Mouse (Mus musculus): Measurements from ENCODE around the gene Wfdc17. TPM values are rescaled to one million over a fixed set of nuclear protein-coding genes. Genes with fewer than 3 reads are reported as not detected.

Gene Wfdc17
- total RNA-seq (2015) (3.0 and 6.0 TPM in 2 replicates), total RNA-seq (2017) (1.7 TPM in 1 of 2 replicates, not detected in the other)

DNA sequence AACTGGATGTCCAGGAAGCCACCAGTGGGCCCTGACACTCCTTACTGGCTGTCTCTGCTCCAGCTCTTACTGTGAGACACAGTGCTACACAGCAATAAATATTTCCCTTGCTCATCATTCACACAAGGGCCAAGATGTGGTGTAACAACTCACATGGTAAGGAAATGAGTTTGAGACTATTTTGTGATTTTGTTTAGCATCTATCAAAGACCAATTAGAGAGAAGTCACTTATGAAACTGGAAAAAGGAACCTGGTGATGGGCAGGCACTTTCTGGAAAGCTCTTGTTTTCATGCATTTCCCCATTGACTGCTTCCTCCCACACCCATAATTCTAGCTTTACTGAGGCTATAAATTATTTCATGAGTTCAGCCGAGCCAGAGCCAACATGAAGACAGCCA lies at the start of gene Wfdc17:
Wfdc17 (plus strand) TSS at position 287 of the 400 bp plus-strand sequence.
- ATAC-seq (replicated peaks; ENCODE audit: poor library complexity): peak; percentile 50

DNA sequence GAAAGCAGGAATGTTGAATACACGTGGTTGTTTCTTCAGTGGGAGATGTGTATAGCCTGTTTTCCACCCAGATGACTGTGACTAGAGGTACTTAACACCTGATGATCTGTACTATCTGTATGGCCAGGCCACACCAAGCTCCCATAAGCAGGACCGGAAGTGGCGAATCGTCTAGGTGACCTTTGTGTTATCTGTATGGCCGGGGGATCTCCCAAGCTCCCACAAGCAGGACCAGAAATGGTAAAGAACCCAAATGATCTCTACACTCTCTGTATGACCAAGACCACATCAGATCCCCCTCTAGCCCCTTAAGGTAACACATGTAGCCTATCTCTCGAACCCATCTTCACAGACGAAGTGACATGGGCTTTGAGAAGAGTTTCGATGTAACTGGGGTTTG lies 49.2 kb upstream of the Wfdc17 start:
- no peak for ATAC-seq (replicated peaks; ENCODE audit: poor library complexity)

DNA sequence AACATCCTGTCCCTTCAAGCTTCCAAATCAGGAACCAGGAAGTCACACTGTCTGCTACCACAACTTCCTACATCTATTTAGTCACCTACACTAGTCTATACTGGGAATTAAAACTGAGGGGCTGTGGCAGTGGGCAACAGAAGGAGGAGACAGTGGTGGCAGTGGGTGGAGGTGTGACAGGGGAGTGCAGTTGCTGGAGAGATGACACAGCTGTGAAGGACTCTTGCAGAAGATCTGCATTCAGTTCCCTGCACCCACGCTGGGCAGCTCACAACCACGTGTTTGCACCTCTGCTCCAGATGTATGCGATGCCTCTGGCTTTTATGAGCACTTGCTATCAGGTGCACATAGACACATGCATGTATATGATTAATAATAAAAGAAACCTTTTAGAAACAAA lies 46.3 kb upstream of the Wfdc17 start:
- no peak for ATAC-seq (replicated peaks; ENCODE audit: poor library complexity)

DNA sequence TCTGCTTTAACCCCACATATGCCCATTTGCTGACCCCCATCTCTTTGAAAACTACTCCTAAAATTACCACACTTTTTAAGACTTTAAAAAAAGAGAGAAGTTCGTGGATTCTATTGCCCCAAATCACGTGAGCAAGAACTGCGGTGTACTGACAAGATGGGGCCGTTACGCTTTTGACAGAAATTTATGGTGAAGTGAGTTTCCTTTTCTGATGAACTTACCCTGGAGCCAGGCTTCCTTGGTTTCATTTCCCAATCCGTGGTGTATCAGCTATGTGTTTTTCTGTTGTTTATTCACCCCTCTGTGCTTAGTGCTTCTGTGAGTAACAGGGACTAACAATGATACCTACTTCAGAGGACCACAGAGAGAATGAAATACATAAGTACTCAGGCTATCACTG lies 45.0 kb upstream of the Wfdc17 start:
- ATAC-seq (replicated peaks; ENCODE audit: poor library complexity): peak; percentile 51

DNA sequence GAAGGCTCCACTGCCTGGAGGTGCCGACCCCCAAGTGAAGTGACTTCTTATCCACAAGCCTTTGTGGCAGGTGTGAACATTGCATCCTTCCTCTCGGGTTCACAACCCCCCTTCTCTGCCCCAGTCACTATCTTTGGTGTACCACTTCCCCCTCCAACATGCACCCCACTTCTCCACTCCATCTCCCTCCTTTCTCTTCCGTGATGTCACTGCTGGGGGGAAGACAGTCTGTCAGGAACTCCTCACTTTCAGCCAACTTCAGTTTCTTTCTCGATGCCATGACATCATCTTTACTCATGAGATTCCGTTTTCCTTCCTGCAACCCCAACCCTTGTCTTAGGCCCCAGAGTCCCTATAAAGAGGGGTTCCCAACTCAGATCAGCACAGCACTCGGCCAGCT lies 41.6 kb upstream of the Wfdc17 start, which contains the start of gene Ccl4:
Ccl4 (plus strand) TSS at position 381 of the 400 bp plus-strand sequence.
- ATAC-seq (replicated peaks; ENCODE audit: poor library complexity): peak; percentile 81

DNA sequence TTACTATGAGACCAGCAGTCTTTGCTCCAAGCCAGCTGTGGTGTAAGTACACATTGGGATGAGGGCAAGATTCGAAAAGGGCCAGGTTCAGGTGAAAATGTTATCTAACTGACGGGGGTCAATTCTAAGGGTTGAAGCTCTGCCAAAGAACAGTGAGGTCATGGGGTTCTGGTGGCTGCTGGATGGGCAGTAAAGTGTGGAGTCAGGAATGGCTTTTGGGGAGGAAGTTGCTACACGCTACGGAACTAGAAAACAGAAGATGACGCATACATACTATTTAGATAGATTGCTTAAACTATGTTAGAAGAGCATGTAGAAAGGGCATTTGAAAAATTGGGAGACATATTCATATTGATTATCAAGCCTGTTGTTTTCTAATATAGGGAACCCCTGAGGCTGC lies 40.3 kb upstream of the Wfdc17 start:
- peak; percentile 68 for ATAC-seq (replicated peaks; ENCODE audit: poor library complexity)

DNA sequence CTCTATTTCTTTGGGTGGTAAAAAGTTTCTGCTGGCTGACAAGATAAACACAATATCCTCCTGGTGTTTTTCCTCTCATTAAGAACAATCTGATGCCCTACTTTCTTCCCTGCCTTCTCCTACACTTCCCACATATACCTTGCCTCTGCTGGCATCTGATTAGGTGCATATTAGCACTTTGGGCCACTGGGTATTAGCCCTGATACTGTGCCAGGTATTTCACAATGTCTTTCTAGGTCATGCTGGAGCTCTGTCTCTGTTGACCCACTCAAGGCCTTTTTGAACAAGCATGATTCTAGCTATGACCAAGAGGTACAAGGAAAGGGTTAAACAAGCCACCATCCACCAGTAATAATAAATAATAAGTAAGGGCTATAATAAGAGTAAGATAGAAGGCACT lies 32.0 kb upstream of the Wfdc17 start:
- no peak for ATAC-seq (replicated peaks; ENCODE audit: poor library complexity)

DNA sequence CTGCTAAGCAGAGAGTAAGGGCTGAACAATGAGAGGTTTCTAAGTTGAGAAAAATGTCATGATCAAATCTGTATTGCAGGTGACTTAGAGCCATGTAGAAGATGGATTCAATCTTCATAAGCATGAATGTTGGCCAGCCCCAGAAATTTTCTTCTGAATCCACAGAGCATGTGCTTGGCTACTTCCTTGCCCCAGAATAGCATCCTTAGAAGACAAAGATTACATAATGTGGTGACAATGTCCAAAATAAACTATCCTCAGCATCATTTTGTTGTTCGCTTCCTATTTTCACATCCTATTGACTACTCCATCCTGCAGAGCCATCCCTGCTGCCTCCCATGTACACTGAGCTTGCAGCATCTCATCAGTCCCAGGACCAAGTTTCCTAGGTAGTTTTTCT lies 28.1 kb upstream of the Wfdc17 start:
- no peak for ATAC-seq (replicated peaks; ENCODE audit: poor library complexity)

DNA sequence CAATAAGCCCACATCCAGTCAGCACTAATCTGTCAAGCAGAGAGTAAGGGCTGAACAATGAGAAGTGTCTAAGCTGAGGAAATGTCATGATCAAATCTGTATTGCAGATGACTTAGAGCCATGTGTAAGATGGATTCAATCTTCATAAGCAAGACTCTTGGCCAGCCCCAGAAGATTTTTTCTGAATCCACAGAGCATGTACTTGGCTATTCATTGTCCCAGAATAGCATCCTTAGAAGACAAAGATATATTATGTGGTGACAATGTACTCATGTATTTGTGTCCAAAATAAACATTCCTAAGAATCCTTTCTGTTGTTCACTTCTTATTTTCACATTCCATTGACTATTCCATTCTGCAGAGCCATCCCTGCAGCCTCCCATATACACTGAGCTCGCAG lies 13.9 kb upstream of the Wfdc17 start:
- ATAC-seq (replicated peaks; ENCODE audit: poor library complexity): no peak

DNA sequence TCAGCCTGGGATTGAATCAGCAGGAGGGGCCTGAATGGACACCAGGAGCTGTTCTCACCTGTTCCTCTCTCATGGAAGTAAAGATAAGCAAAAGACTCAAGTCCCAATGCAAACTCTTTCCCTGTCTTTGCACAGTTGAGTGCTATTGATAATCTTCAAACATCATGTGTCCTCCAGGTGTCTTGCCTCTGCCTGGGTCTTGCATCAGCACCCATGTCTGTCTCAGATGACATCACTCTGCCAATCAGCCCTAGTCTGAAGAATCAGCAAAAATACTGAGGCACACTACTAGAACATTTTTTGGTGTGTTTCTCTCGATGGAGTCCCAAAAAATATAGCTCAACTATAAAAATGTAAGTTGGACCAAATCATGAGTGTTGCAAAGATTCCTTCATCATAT lies 11.8 kb upstream of the Wfdc17 start:
- no peak for ATAC-seq (replicated peaks; ENCODE audit: poor library complexity)

DNA sequence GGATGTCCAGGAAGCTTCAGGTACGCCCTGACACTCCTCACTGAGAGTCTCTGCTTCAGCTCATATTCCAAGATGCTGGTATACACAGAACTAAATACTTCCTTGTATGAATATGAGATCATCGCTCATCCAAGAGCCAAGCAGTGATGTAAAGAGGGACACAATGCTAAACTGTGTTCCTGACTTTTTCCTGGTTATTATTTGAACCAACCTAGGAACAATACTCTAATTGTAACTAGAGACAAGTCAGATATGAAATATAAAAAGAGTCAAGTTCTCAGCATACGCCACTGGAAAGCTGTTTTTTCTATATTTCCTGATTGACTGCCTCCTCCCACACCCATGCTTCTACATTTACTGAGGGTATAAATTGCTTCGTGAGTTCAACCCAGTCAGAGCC lies 4.9 kb downstream of the Wfdc17 start, which contains the start of gene Wfdc18:
Wfdc18 (plus strand) TSS at position 301 of the 400 bp plus-strand sequence.
- ATAC-seq (replicated peaks; ENCODE audit: poor library complexity): no peak

DNA sequence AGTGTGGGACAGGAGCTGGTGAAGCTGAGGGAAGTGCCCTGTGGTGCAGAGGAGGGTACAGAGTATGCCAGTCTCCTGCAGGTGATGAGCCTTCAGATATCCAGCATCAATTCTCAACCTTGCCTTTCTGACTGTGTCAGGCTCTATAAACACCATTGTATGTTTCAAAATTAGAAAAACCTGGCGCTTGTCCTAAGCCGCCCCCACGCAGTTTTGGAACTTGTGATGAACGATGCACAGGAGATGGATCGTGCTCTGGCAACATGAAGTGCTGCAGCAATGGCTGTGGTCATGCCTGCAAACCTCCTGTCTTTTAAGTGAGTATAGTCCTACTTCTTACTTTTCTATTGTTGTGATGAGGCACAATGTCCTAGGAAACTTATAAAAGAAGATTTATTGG lies 5.9 kb downstream of the Wfdc17 start:
- ATAC-seq (replicated peaks; ENCODE audit: poor library complexity): no peak

DNA sequence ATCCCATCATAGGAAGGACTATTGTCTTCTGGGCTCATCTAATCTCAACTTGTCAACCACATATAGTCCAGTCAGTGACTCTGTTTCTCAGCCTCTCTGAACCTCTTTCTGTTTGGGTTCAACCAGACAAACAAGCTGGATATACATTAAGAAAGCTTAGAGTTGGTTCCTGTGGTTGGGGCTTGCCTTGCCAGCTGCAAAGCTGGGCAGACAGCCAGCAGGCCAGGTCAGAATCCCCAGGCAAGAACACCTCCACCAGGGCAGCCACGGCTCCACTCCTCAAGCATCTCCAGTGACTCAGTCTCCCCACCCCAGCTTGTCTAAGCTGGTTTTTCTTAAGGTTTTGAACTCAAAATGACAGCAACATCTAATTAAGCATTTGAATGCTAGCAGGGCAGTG lies 8.9 kb downstream of the Wfdc17 start:
- no peak for ATAC-seq (replicated peaks; ENCODE audit: poor library complexity)

DNA sequence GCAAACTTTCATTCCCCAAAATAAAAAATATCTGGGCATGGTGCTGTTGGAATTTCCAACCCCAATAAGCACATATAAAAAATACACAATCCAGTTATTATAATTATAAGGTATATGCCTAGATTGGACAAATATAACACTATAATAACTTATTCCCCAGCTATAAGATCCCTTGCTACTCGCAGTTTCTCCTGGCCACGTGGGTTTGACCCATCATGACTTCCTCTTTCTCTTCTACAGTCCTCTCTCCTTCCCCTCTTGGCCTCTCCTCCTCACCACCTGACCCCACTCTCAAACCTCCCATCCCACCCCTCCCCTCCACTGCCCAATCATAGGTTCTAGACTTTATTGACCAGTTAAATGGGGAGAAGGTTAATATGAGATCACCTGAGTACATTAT lies 10.1 kb downstream of the Wfdc17 start:
- ATAC-seq (replicated peaks; ENCODE audit: poor library complexity): peak; percentile 48; the same call in 1 of the 2 replicates

DNA sequence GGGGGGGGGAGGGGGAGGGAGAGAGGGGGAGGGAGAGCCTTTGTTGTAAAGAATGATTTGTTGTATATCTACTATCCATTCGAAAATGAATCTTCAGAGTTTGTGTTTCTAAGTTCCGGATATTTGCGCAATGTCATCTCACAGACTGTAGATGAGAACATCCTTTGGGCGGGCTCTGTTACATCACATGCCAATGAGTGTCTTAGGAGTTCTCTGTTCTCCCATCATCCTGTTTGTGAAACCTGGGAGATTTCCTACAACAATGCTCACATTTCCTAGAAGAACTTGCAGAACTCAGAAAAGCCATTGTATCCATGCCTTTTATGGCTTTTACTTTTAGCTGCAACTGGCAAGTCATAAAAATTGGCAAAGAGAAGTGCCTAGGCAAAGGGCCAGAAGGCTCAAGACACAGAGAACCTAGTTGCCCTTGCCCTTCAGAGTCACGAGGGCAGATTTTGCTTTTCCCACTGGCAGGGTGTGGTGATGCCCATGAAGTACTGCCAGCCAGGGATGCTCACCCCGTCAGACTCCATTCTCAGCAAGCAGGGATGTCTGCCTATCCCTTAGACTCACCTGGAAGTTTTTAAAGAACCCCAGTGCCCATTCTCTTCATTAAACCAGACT lies 13.4 kb downstream of the Wfdc17 start:
- ATAC-seq (replicated peaks; ENCODE audit: poor library complexity): 0 out of 2 replicates have a peak, but pooled peaks have one; percentile 20

DNA sequence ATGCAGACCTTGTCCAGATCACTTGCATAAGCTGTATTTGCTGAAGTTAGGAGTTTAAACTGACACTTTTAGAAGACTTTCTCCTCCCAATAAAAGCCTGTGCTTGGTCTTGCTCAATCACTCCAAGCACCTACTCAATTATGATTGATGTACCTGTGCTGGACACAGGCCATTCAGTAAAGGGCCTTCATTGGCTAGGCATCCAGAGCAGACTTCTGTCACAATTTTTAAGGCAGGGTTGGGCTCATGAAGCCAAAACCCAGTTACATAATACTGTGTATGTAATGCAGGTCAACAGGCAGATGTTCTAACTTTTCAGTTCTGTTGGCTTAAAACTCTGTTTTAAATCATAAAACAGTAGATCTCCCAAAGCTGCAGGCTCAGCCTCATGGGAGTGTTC lies 17.0 kb downstream of the Wfdc17 start:
- ATAC-seq (replicated peaks; ENCODE audit: poor library complexity): no peak

DNA sequence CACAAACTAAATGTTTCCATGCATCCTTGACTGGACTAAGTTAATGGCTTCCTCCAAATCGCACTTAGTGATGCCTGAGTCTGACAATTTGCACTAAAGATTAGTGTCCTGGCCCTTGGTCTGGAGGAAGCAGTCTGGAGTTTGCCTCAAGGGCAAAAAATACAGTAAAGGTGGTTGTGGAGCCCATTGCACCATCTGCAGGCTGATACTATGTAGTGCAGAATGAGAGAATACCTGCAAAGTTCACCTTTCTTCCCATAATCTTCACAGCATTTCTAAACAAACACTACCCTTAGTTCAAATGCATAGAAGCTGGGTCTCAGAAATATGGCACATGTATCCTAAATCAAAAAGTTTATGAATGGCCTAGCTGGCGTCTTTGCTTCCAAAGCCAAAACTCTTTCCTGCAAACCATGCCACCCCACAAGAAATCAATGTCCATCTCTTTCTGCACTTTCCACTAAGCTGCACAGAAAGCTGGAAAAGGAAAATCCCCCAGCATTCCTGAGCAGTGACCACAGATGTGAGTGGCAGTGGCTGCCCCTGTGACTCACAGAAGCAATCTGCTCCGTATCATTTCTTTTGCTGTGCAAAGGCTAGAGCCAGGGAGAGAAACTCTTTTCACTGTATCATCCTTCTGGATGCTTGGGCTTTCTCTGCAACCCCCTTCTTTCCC lies 25.1 kb downstream of the Wfdc17 start:
- peak; percentile 55; the same call in 1 of the 2 replicates for ATAC-seq (replicated peaks; ENCODE audit: poor library complexity)

DNA sequence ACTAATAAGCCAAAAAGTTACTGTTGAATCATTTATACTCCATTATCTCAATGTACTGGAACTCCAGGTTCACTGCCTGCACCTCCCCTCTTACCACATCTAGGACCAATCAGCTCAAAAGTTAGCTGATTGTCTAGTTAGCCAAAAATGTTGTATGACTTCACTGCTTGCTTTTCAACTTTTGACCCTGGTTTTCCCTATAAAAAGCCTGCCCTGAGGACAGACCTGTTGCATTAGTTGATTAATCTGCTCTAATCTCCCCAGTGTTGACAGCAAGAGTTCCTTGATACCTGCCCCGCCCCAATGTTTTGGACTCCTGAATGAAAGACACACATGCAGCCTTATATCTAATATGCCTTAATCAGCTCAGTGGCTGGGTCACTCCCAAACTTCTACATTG lies 27.3 kb downstream of the Wfdc17 start:
- ATAC-seq (replicated peaks; ENCODE audit: poor library complexity): no peak

DNA sequence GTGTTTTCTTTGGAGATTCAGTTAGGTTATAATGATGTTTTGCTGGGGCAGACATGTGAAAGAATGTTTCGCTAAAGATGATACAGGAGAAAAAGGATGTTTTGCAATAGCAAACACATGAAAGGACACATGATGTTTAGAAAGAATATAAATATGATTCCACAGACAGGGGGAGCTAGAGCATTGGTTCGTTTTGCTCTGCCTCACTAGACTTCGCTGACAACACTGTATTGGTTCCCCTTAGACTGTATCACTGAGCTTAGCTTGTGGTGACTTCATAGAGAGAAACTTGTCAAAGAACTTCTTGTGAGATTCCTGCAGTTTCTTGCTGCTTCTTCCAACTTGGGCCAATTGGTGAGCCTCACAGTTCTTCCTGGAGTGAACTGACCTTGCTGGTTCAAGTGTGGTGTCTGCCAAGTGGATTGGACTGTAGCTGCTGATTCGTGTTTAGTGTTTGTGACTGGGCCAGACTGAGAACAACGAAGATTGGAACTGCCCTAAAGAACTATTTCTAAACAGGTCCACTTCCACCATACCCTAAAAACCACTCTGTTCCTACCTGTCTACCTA lies 29.4 kb downstream of the Wfdc17 start:
- no peak for ATAC-seq (replicated peaks; ENCODE audit: poor library complexity)

DNA sequence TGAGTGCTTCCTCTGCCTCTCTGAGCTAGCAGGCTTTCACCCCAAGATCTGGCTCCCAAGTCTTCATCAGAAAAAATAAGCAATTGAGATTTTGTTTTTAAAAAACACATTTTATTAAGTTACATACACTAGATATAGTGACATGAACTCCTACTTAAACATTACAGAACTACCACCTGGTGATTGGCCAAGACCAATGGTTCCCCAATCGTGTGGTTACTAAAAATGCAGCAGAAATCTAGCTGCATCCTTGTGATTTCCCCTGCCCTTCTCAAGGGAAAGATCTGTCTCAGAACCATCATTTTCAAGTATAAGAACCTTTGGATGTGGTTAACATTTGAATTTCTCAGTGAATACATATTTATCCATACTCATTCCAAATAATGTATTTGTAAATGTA lies 30.4 kb downstream of the Wfdc17 start:
- ATAC-seq (replicated peaks; ENCODE audit: poor library complexity): no peak; the same call in 1 of the 2 replicates

DNA sequence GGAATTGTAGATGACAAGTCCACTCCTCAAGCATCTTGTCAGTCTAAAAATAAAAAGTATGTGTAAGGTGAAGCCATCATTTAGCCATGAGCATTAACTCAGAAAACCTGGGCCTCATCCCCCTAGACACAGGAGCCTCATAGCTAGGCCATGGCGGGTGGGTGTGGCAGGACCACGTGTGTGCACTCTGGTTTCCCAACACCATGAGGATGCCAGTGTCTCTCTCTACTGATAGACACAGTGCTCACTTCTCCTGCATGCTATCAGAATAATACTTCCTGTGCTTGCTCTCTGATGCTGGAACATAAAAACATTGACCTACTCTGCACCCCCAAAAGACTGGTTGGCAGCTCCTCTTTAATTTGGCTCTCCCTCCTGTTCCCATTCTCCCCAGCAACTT lies 32.1 kb downstream of the Wfdc17 start:
- 0 out of 2 replicates have a peak, but pooled peaks have one; percentile 30 for ATAC-seq (replicated peaks; ENCODE audit: poor library complexity)

DNA sequence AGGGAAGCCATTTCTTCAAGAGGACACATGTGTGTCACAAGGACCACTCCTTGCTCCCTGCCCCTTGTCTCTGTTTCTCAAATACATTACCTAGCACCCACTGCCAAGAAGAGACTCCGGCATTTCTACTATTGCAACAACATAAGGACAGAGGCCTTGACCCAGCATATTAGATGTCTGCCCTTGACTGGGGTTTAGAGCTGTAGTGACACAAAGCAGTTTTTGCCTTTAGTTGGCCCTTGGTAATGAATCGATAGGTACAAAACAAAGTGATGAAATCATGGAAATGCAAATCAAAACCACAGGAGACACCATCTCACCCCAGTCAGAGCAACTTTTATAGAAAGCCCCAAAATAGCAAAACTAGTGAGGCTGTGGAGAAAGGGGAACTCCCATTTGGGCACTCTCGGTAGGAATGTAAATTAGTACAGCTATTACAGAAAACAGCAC lies 33.3 kb downstream of the Wfdc17 start:
- peak; percentile 47 for ATAC-seq (replicated peaks; ENCODE audit: poor library complexity)
